Mouse (Mus musculus): Measurements from ENCODE around the gene Gm20911. TPM values are rescaled to one million over a fixed set of nuclear protein-coding genes. Genes with fewer than 3 reads are reported as not detected.
"Not testable (repeated sequence)": the region's sequence is repeated elsewhere in the genome, so short reads cannot be mapped to it uniquely, and the experiment has no call there.

Gene Gm20911
- not detected in 2 replicates for polyA plus RNA-seq (2014; fragmentation: Nextera tagmentation; extraction: Ambion mirVana)

DNA sequence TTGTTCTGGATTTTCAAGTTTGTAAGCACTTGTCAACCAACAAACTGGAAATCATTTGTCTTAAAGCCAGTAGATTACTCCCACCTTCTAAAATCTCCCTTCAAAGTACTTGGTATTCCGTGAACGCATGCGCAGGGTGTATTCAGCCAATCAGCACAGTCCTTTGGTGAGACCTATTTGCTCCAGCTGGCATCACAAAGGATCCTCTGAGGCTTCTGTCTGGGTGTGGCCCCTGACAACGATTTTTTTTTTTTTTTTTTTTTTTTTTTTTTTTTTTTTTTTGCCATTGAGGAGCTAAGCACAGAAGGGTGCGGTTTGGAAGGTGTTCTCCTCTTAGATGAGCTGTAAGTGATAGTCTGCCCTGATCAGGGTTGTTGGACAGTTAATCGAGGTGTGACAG is at the start of gene Gm20911:
TSS of gene Gm20911 (plus strand) at position 301 of the 400 bp plus-strand sequence.
- not testable (repeated sequence) for H3K4me1 ChIP-seq (ENCODE audit: control insufficient read depth, insufficient read depth, low read length); H3K9ac ChIP-seq (ENCODE audit: low read length); ATAC-seq; H3K4me3 ChIP-seq (ENCODE audit: low read depth, low read length); H3K9me3 ChIP-seq (replicated peaks; ENCODE audit: control insufficient read depth, low read length); H3K36me3 ChIP-seq (ENCODE audit: control insufficient read depth, insufficient read depth, low read length); DNase-seq (ENCODE audit: low spot score); H3K4me2 ChIP-seq (ENCODE audit: low read length); H3K27me3 ChIP-seq (replicated peaks; ENCODE audit: control insufficient read depth, insufficient read depth, low read length); H3K27ac ChIP-seq (ENCODE audit: low read depth, low read length)
- no CpG with 5 or more reads among the region's 6 CpGs for WGBS
